Mouse (Mus musculus): ENCODE measurements around the gene Slc7a6os.

GRCm38 (mm10) chr8:106210035-106210731 lies 552 bp downstream of the Slc7a6os start:
- no peak for TF ChIP-seq CTCF (IDR thresholded peaks at IDR 0.05; ENCODE audit: low read depth, low read length)
- TF ChIP-seq POLR2A (IDR thresholded peaks at IDR 0.05; ENCODE audit: borderline replicate concordance, low read depth, low read length) = no peak

Data from bone marrow macrophage, adult 2 months (primary cell).